Mouse (Mus musculus): ENCODE measurements at regions not wholly inside any gene's neighbourhood (a gene's known extent, or its start where the extent isn't known, plus 50 kb on each side); places are given as distances from the start of the nearest gene placed in this dataset.

- Histone ChIP-seq H3K9me3 (ENCODE audit: control insufficient read depth, low read length) (no peaks in the 10 kb centered on the region), H3K4me3 (replicated peaks; ENCODE audit: low read length) (no peak overlapping the region), H3K4me2 (replicated peaks; ENCODE audit: low read depth, low read length, severe bottlenecking) (no peak overlapping the region), H3K4me1 (ENCODE audit: control insufficient read depth, insufficient read depth, low read length) (no peaks in the 10 kb centered on the region), H3K27me3 (ENCODE audit: control insufficient read depth, insufficient read depth, low read length) (no peaks in the 10 kb centered on the region), H3K36me3 (ENCODE audit: control insufficient read depth, insufficient read depth, low read length) (no peaks in the 10 kb centered on the region), H3K27ac (replicated peaks; ENCODE audit: low read depth, low read length) (no peak overlapping the region), H3K9ac (ENCODE audit: low read depth, low read length, severe bottlenecking) (no peak overlapping the region)
- ATAC-seq (ENCODE audit: low FRiP score, low read depth) (no peak), DNase-seq (ENCODE audit: low spot score) (no peak)
- 89% methylated on average over 8 of the region's 8 CpGs for WGBS
- TF ChIP-seq POLR2A (IDR thresholded peaks at IDR 0.05; ENCODE audit: borderline replicate concordance, extremely low read depth, insufficient read depth, insufficient read length): no peak
Observed at GRCm38 (mm10) chr6:126337711-126338110, 171.0 kb upstream of the Ntf3 start.

- Histone ChIP-seq H3K36me3 (ENCODE audit: control insufficient read depth, insufficient read depth, low read length) (no peaks in the 10 kb centered on the region), H3K27ac (replicated peaks; ENCODE audit: low read depth, low read length) (no peak overlapping the region), H3K4me3 (replicated peaks; ENCODE audit: low read length) (no peak overlapping the region), H3K9ac (ENCODE audit: low read depth, low read length, severe bottlenecking) (no peak overlapping the region), H3K9me3 (ENCODE audit: control insufficient read depth, low read length) (no peaks in the 10 kb centered on the region), H3K4me1 (ENCODE audit: control insufficient read depth, insufficient read depth, low read length) (no peaks in the 10 kb centered on the region), H3K27me3 (ENCODE audit: control insufficient read depth, insufficient read depth, low read length) (no peaks in the 10 kb centered on the region), H3K4me2 (replicated peaks; ENCODE audit: low read depth, low read length, severe bottlenecking) (no peak overlapping the region)
- no peak for ATAC-seq (ENCODE audit: low FRiP score, low read depth)
- 80% methylated on average over 8 of the region's 8 CpGs for WGBS
- no peak for DNase-seq (ENCODE audit: low spot score)
- TF ChIP-seq POLR2A (IDR thresholded peaks at IDR 0.05; ENCODE audit: borderline replicate concordance, extremely low read depth, insufficient read depth, insufficient read length): no peak
Observed at GRCm38 (mm10) chr6:126334258-126334657, 167.5 kb upstream of the Ntf3 start.

- no peak for TF ChIP-seq POLR2A (IDR thresholded peaks at IDR 0.05; ENCODE audit: borderline replicate concordance, extremely low read depth, insufficient read depth, insufficient read length)
- H3K9me3 ChIP-seq (ENCODE audit: control insufficient read depth, low read length): no peaks in the 10 kb centered on the region
- DNase-seq (ENCODE audit: low spot score) (no peak), ATAC-seq (ENCODE audit: low FRiP score, low read depth) (no peak)
- no peak overlapping the region for H3K27ac ChIP-seq (replicated peaks; ENCODE audit: low read depth, low read length)
- H3K4me3 ChIP-seq (replicated peaks; ENCODE audit: low read length): no peak overlapping the region
- no peaks in the 10 kb centered on the region for H3K4me1 ChIP-seq (ENCODE audit: control insufficient read depth, insufficient read depth, low read length)
- H3K9ac ChIP-seq (ENCODE audit: low read depth, low read length, severe bottlenecking): no peak overlapping the region
- no peaks in the 10 kb centered on the region for H3K27me3 ChIP-seq (ENCODE audit: control insufficient read depth, insufficient read depth, low read length)
- H3K36me3 ChIP-seq (ENCODE audit: control insufficient read depth, insufficient read depth, low read length): no peaks in the 10 kb centered on the region
- H3K4me2 ChIP-seq (replicated peaks; ENCODE audit: low read depth, low read length, severe bottlenecking): no peak overlapping the region
- WGBS: 77% methylated on average over 2 of the region's 2 CpGs
Observed at GRCm38 (mm10) chr6:126327187-126327586, 160.5 kb upstream of the Ntf3 start.

GRCm38 (mm10) chr6:126318523-126318922, 151.8 kb upstream of the Ntf3 start:
- WGBS: 94% methylated on average over 2 of the region's 2 CpGs

DNA sequence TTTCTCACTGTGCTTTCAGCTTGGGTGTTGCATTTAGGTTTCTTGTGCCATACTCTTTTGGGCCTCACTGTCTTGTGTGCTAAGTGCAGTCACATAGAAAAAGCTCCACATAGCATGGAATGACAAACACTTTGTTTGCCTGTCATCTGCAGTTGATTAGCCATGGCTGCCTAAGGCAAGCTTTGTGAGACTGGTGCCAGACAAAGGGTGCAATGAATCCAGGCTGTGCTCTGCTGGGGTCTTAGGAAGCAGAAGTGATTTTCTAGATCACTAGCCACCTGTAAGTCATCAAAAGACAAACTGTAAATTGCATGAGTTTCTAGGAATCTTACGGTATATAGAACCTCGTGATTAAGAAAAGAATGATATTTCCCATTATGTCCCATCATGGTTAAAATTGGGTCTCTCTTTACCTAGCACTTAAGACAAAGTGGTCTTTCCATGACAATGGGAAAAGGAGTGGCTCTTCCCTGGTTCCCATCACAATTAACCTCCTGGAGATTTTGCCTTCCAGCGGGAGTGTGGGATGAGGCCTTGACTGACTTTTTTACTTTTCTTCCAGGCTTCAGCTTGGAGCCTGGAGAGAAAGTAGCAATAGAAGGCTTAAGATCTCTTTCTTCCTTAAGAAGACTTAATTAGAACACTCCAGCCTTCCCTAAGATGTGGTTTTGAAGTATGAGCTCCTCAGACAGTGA, 144.2 kb upstream of the Ntf3 start:
- no peak overlapping the region for H3K4me3 ChIP-seq (replicated peaks; ENCODE audit: low read length)
- DNase-seq (ENCODE audit: low spot score): no peak
- ATAC-seq (ENCODE audit: low FRiP score, low read depth): no peak
- no peak for TF ChIP-seq POLR2A (IDR thresholded peaks at IDR 0.05; ENCODE audit: borderline replicate concordance, extremely low read depth, insufficient read depth, insufficient read length)
- no peak overlapping the region for H3K27ac ChIP-seq (replicated peaks; ENCODE audit: low read depth, low read length)
- no peak overlapping the region for H3K4me2 ChIP-seq (replicated peaks; ENCODE audit: low read depth, low read length, severe bottlenecking)
- WGBS: 44% methylated on average over 3 of the region's 3 CpGs
- H3K36me3 ChIP-seq (ENCODE audit: control insufficient read depth, insufficient read depth, low read length): no peaks in the 10 kb centered on the region
- H3K27me3 ChIP-seq (ENCODE audit: control insufficient read depth, insufficient read depth, low read length): no peaks in the 10 kb centered on the region
- H3K9ac ChIP-seq (ENCODE audit: low read depth, low read length, severe bottlenecking): no peak overlapping the region
- H3K9me3 ChIP-seq (ENCODE audit: control insufficient read depth, low read length): no peaks in the 10 kb centered on the region
- no peaks in the 10 kb centered on the region for H3K4me1 ChIP-seq (ENCODE audit: control insufficient read depth, insufficient read depth, low read length)

More at GRCm38 (mm10) chr6:126318523-126318922, 151.8 kb upstream of the Ntf3 start:
- H3K27me3 ChIP-seq (ENCODE audit: control insufficient read depth, insufficient read depth, low read length): no peaks in the 10 kb centered on the region
- no peaks in the 10 kb centered on the region for H3K4me1 ChIP-seq (ENCODE audit: control insufficient read depth, insufficient read depth, low read length)
- no peaks in the 10 kb centered on the region for H3K36me3 ChIP-seq (ENCODE audit: control insufficient read depth, insufficient read depth, low read length)
- no peak overlapping the region for H3K4me2 ChIP-seq (replicated peaks; ENCODE audit: low read depth, low read length, severe bottlenecking)
- no peak overlapping the region for H3K4me3 ChIP-seq (replicated peaks; ENCODE audit: low read length)
- DNase-seq (ENCODE audit: low spot score) (no peak), ATAC-seq (ENCODE audit: low FRiP score, low read depth) (no peak)
- no peaks in the 10 kb centered on the region for H3K9me3 ChIP-seq (ENCODE audit: control insufficient read depth, low read length)
- H3K9ac ChIP-seq (ENCODE audit: low read depth, low read length, severe bottlenecking): no peak overlapping the region
- TF ChIP-seq POLR2A (IDR thresholded peaks at IDR 0.05; ENCODE audit: borderline replicate concordance, extremely low read depth, insufficient read depth, insufficient read length): no peak
- H3K27ac ChIP-seq (replicated peaks; ENCODE audit: low read depth, low read length): no peak overlapping the region
